Mouse (Mus musculus) E14TG2a.4 (cell line): ENCODE measurements around the gene Gdpd5.

Experiments
- CTCF ChIP-seq: conservative IDR thresholded peaks from 2 replicates; pipeline ENCODE4 v1.5.1; 2014; ENCODE audit warnings: low read length
- NANOG ChIP-seq: IDR thresholded peaks from 2 replicates; pipeline ENCODE4 v1.6.1; 2014; ENCODE audit warnings: borderline replicate concordance, low read length, mixed read lengths
- POU5F1 ChIP-seq: IDR thresholded peaks from 2 replicates; pipeline ENCODE4 v1.6.1; 2014; ENCODE audit warnings: low read length, borderline replicate concordance

DNA sequence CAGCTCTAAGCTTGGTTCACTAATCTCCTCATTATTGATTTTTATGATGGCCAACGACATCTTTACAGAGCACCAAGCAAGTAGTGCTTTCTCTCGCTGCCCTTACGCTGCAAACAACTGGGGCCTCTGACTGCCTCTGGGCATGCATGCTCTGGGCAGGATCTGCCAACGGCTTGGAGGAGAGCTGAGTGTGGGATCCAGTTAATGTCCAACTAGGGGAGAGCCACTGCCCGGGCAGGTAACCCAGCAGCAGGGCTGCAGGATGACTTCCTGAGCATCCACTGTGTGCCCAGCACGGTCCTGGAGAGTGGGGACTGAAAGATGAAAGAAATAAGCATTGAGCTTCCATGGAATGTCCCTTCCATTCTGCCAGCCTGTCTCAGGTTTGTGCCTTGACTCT is 14.5 kb upstream of the Gdpd5 start:
- TF ChIP-seq CTCF (no peak), POU5F1 (no peak), NANOG (no peak)
